Mouse (Mus musculus): Measurements from ENCODE around the gene Wdr24.
"Not testable (repeated sequence)": the region's sequence is repeated elsewhere in the genome, so short reads cannot be mapped to it uniquely, and the experiment has no call there.

The Wdr24 gene

GRCm38 (mm10) chr17:25823452-25823851 is at the start of gene Wdr24:
Gene Wdr24, plus strand, starts transcription at chr17:25823627.
- DNase-seq: peak; percentile 89

DNA sequence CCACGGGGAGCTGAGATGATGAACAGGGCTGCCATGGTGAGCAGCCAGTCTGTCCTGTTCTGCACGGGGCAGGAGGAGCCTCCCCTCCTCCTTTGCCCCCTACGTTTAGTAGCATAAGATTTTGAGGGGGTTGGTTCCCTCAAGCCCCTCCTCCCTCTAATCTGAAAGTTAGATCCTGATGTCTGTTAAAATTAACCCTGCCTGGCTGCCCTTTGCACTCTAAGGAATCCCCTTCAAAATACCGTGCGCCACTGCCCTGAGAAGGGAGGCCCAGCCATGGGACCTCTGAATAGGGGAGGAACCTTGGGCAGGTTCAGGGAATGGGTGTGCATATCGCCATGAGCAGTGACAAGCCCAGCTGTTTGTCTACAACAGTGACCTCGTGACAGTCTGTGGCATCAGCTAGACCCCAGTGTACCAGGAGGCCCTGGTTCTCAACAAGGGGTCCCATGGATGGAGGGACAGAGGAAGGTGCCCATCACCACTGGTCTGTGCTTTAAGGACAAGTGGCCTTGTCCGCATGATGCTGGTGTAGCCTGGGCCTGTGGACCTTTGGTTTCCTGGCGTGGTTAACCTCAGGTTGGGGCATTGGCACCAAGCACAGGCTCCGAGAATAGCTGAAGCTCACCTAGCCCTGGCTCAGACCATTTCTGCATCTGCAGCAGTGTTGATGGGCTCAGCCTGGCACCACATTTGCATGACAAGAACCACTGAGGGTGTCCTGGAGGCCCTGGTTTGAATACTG is 47.9 kb upstream of the Wdr24 start:
- DNase-seq: no peak

DNA sequence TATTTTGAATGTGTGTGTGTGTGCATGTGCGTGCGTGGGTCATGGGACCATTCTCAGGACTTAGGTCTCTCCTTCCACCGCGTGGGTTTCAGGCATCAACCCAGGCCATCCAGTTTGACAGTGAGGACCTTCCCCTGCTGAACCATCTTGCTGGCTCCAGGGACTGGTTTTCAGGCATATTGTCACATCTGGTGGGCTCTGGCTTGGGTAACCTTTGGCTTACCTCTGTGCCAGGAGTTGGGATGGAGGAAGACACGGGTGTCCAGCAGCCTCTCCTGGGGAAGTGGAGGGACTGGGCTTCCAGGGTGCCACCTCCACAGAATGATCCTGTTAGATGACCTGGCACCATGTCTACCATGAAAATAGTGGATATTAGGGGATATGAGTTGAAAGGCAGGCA is 45.5 kb upstream of the Wdr24 start:
- DNase-seq: no peak

- no peak for DNase-seq
Observed at GRCm38 (mm10) chr17:25781339-25781738, 42.1 kb upstream of the Wdr24 start.

GRCm38 (mm10) chr17:25783086-25783485 is 40.3 kb upstream of the Wdr24 start:
- no peak for DNase-seq

- no peak for DNase-seq
Observed at GRCm38 (mm10) chr17:25783861-25784574, 39.4 kb upstream of the Wdr24 start.

GRCm38 (mm10) chr17:25785281-25785745 is 38.1 kb upstream of the Wdr24 start, which contains the start of gene Haghl:
Gene Haghl, minus strand, starts transcription at chr17:25785673.
- peak; percentile 98 for DNase-seq

DNA sequence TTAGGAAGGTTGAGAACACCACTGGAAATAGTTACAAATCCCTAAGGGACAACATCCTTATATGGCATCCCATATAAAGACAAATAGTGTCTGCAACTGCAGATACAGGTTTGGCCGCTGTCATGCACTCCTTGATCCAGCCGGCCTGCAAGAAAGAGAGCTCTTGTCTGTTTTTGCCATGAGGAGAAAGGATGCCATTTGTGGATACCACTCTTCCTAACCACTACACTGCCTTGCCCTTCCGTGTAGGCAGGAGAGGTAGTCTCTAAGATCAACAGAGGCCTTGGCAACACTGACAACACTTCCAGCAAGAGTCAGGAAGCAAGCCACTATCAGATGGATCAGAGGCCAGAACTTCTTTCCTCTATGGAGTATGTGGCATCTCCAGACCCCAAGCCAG is 37.1 kb upstream of the Wdr24 start, which contains the start of gene Ccdc78:
Ccdc78 (plus strand) TSS at position 301 of the 400 bp plus-strand sequence.
- DNase-seq: no peak

DNA sequence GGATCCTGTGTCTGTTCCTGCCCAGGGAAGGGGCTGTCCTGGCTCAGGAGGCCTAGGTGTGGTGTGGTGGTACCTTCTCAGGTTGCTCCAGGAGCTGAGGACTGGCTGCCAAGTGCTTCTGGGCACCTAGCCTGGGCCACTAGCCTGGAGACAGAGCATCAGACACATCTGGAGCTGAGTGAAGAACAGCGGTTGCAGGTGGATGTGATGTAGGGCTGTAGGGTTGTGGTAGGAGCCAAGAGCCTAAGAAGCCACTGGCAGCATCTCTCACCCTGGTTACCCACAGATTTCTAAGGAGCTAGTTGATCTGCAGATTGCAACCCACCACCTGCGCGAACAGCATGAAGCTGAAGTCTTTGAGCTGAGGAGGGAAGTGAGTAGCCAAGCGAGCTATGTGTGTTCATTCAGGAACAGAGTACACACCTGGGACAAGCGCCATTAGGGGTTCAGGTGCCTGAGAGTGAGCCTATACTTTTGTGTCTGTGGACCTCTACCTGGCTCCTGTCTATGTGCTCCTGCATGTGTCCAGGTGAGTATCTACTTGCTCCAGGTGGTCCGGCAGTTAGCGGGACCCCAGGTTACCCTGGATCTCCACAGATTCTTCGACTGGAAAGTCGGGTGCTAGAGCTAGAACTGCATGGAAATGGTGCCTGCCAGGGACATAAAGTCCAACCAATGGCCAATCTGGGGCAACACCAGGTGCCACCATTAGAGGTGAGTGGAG is 36.5 kb upstream of the Wdr24 start:
- DNase-seq: no peak

GRCm38 (mm10) chr17:25791320-25791842 is 32.0 kb upstream of the Wdr24 start:
- no peak for DNase-seq

- peak; percentile 85 for DNase-seq
Observed at GRCm38 (mm10) chr17:25791843-25792527, 31.4 kb upstream of the Wdr24 start.

DNA sequence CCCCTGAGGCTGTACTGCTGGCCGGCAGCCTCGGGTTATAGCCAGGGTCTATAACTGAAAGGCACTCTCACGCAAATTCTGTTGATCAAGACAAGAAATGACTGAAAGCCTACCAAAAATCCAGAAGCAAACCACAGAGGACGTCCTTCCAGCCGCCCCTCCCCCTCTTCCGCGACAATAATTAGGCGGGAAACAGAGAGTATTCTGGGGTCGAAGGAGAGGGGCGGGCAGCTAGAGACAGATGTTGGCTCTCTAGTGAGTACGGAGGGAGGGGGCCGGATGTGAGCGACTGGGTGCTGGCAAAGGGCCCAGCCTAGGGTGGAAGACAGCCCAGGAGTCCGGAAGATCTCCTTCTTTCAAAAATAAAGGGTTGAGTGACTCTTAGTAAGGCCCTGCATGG is 30.8 kb upstream of the Wdr24 start, which contains the start of gene Fam173a:
Fam173a (minus strand) TSS at position 287 of the 400 bp plus-strand sequence.
- peak; percentile 87 for DNase-seq

- DNase-seq: no peak
Observed at GRCm38 (mm10) chr17:25794197-25794596, 29.2 kb upstream of the Wdr24 start.

GRCm38 (mm10) chr17:25794998-25795397 is 28.4 kb upstream of the Wdr24 start:
- no peak for DNase-seq

GRCm38 (mm10) chr17:25795609-25796092 is 27.8 kb upstream of the Wdr24 start, which contains the start of gene AC134908.4:
Gene AC134908.4, minus strand, starts transcription at chr17:25795659.
- DNase-seq: no peak

- DNase-seq: no peak
Observed at GRCm38 (mm10) chr17:25796211-25796771, 27.1 kb upstream of the Wdr24 start.

DNA sequence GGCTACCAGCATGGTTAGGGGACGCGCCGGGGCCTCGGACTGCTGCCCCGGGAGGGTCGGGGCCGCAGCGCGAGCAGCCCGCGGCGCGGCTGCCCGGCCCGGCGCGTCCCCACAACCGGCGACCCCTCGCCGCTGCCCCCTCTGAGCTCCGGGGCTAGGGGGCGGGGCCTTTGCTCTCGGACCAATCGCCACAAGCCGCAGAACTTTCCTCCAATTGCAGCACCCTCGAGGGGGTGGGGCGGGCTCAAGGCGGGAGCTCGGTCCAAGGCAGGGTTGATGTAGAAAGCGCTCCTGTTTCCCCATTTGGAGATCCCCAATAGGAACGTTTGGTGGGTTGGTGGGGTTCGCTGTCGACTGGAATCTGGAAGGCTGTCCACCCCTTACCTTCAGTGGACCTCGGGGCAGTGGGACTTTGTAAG is 26.5 kb upstream of the Wdr24 start, which contains the start of gene Metrn:
Metrn (minus strand) TSS at position 186 of the 419 bp plus-strand sequence.
- peak; percentile 92 for DNase-seq

DNA sequence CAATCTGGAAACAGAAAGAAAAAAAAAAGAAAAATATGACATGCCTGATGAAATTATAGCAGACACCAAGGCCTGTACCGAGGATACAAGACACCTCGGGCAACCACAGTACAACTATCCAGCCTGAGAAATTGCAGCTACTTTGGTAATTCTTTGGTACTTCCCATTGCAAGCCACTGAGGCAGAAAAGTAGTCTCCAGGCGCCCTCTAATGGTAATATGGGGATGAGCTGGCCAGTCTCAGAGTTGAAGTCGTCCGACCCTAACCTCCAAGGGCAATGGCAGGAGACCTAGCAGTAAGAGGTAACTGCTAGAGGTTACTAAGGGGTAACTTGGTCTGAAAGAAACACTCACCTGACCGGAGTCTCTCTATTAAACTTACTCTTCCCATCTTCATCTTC is 22.4 kb upstream of the Wdr24 start:
- DNase-seq: peak; percentile 90

DNA sequence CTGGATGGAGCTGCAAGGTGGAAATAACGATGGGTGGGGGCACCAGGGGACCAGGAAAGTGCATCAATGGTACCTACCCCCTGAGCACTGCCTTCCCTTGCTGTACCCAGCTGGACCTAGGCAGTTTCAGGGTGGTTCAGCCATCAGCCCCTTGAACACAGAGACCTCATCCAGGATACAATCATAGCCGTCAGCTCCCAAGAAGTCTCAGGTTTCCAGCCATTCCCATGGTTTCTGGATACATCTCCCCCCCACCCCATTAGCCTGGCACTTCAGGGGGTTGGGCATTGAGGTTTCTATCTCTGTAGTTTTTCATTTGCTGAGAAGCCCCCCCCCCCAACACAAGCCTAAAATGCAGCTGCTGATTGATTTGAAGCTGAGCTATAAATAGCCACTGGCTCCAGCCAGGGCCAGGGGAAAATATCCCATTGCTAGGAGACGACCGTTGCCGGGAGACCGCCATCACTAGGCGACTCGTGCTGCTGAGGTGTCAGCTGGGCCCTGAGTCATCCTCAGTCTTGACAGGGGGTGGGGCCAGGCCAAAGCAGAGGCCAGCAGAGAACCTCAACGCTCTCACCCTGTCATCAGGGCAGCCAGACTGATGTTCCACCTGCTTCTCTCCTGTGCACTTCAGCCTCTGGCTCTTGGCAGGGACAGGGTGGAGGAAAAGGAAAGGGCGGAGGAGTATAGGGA is 20.5 kb upstream of the Wdr24 start:
- no peak for DNase-seq

DNA sequence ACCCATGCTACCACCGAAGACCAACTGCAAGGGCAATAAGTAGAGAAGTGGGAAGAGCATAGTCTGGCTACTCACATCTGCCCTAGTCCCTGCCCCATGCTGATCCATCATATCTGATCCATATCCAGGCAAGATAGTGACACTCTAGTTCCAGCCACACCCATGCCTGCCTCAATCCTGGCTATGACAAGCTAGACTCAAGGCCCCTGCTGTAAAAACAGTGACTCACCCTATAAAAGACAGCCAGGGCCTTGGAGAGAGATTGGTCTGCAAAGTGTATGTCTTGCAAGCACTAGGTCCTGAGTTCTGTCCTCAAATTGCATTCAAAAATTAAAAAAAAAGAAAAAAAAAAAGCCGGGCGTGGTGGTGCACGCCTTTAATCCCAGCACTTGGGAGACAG is 16.9 kb upstream of the Wdr24 start:
- DNase-seq: no peak

GRCm38 (mm10) chr17:25807452-25807851 is 16.0 kb upstream of the Wdr24 start:
- DNase-seq: not testable (repeated sequence)

Data from lung, postnatal 36 days (tissue).